Mouse (Mus musculus): ENCODE measurements at regions not wholly inside any gene's neighbourhood (a gene's known extent, or its start where the extent isn't known, plus 50 kb on each side); places are given as distances from the start of the nearest gene placed in this dataset.

GRCm38 (mm10) chr2:116979561-116980391 lies 101.3 kb downstream of the Tmco5 start:
- peak; percentile 67 for DNase-seq (ENCODE audit: low spot score)

- no peak for DNase-seq (ENCODE audit: low spot score)
Observed at GRCm38 (mm10) chr2:116980692-116981091, 102.2 kb downstream of the Tmco5 start.

- no peak for DNase-seq (ENCODE audit: low spot score)
Observed at GRCm38 (mm10) chr2:116983351-116983750, 104.9 kb downstream of the Tmco5 start.

DNA sequence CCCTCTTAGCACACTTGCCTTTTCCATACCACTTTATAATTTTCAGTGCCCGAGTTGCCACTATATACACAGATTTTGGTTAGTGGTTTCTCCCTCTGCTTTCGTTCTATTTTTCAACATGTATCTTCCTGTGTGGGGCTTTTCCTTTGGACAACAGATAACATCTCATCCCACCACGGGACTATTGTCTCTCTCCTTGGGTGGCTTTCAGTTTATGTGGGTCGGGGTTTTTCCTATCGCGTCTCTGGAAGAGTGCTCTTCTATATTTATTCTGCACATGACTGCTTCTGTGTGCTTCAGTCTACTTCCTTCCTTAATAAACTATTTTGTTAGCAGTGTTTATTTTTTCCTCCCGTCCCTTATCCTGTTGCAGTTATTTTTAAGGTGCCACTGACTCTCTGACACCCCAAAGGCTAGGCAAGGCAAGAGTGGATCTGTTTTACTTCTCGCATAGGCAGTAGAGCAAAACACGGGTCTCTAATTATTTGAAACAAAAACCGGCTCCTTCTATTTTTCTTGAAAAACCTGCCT lies 105.4 kb downstream of the Tmco5 start:
- no peak for DNase-seq (ENCODE audit: low spot score)

GRCm38 (mm10) chr2:116984597-116984996 lies 106.1 kb downstream of the Tmco5 start:
- DNase-seq (ENCODE audit: low spot score), result no peak

GRCm38 (mm10) chr2:116985549-116985948 lies 107.1 kb downstream of the Tmco5 start:
- DNase-seq (ENCODE audit: low spot score), result no peak

GRCm38 (mm10) chr2:116988953-116989674 lies 110.6 kb downstream of the Tmco5 start:
- no peak for DNase-seq (ENCODE audit: low spot score)

DNA sequence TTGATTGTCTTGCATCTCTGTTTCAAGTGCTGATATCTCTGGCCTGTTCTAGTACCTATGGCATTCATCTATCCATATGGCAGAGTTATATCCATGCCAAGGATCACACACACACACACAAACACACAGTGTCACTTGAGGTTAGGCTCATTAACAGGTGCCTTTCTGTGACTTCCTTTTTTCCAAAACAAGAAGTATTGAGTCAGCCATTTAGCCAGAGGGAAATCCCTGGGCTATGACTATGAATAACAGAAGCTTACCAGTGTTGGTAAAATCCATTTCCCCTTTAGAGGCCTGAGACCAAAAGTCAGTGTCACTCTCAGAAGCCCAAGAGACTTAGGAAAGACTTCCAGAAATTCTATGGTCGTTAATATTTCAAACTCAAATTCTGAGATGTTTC lies 111.6 kb downstream of the Tmco5 start:
- DNase-seq (ENCODE audit: low spot score), result no peak

- DNase-seq (ENCODE audit: low spot score), result no peak
Observed at GRCm38 (mm10) chr2:116991561-116992042, 113.1 kb downstream of the Tmco5 start.

GRCm38 (mm10) chr2:116993724-116994123 lies 115.2 kb downstream of the Tmco5 start:
- DNase-seq (ENCODE audit: low spot score), result no peak

DNA sequence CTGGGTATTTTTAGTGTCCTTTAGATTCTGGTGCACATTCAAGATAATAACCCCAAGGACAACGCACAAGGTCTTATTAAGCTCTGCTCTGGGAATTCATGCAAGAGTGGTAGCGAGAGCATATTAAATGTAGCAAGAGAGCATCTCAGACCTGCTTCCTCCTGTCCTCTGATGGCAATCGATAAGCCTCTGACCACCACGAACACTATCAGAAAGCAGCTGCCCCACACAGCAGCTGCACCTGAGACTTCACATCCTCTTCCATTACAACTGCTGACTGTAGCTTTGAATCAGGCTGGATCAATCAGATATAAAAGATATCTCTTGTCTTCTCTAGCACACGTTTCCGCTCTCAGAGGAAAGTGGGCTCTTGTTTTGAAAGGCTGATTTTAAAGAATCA lies 117.8 kb downstream of the Tmco5 start:
- DNase-seq (ENCODE audit: low spot score), result no peak

- DNase-seq (ENCODE audit: low spot score), result no peak
Observed at GRCm38 (mm10) chr2:116998822-116999221, 120.3 kb downstream of the Tmco5 start.

GRCm38 (mm10) chr2:116999592-116999991 lies 121.1 kb downstream of the Tmco5 start:
- no peak for DNase-seq (ENCODE audit: low spot score)

DNA sequence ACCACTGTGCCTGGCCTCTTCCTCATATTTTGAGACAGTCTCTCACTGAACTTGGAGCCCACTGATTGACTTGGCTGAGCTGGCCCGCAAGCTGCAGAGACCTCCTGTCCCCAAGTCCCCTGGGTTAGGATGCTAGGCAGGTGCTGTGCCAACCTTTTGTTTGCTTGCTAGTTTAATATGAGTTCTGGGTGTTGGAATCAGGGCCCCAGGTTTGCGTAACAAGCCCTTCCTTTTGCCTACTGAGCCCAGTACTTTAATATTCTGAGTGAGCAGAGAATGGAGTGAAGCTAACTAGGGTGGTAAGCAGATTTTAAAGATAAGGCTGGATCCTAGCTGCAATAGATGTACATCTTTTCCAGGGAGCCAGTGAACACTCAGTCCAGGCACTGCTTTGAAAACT lies 117.2 kb upstream of the Spred1 start:
- DNase-seq (ENCODE audit: low spot score), result no peak

GRCm38 (mm10) chr2:117006846-117007245 lies 114.3 kb upstream of the Spred1 start:
- no peak for DNase-seq (ENCODE audit: low spot score)

DNA sequence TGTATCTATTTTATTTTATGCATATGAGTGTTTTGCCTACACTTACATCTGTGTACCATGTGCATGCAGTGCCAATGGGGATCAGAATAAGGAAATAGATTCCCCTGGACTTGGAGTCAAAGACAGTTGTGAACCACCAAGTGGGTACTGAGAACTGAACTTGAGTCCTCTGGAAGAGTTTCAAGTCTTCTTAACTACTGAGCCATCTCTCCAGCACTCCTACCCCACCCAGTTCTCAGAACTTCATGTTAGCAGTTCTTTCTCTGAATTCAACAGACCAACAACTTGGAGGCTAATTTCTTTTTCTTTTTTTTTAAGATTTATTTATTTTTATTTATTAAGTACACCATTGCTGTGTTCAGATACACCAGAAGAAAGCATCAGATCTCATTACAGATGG lies 112.3 kb upstream of the Spred1 start:
- DNase-seq (ENCODE audit: low spot score), result no peak

DNA sequence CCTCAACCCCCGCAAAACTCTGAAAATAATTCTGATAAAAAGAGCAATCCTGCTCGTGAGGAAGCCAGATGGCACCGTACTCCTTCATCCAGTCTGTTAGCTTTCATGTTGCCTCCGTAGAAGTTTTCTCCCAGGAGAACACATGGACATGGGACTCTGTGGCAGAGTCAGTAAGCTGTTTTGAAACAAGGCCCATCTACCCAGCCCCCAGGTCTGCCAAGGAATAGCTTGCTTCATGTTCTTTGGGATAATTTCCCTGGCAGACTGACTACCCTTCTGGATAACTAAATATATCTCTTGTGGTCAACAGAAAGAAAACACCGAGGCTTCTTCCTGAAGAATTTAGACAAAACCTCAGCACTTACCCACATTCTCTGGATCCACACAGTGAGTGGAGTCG lies 111.2 kb upstream of the Spred1 start:
- DNase-seq (ENCODE audit: low spot score), result no peak

GRCm38 (mm10) chr2:117010942-117011341 lies 110.2 kb upstream of the Spred1 start:
- DNase-seq (ENCODE audit: low spot score), result no peak

- DNase-seq (ENCODE audit: low spot score), result peak; percentile 79
Observed at GRCm38 (mm10) chr2:117017921-117018651, 103.1 kb upstream of the Spred1 start.

GRCm38 (mm10) chr2:117018917-117019538 lies 102.1 kb upstream of the Spred1 start:
- peak; percentile 87 for DNase-seq (ENCODE audit: low spot score)

- DNase-seq (ENCODE audit: low spot score), result peak; percentile 4
Observed at GRCm38 (mm10) chr2:117019552-117019951, 101.6 kb upstream of the Spred1 start.
